Mouse (Mus musculus) large intestine, adult 2 months (tissue): Measurements from ENCODE around the gene Slc1a4. TPM values are rescaled to one million over a fixed set of nuclear protein-coding genes. Genes with fewer than 3 reads are reported as not detected.

Source experiments
- DNase-seq: peaks from one replicate; pipeline ENCODE4 v3.0.0-alpha.2; 2012; ENCODE audit warnings: low read depth, low spot score
- WGBS: fragments of 180-500 bp; shearing (Covaris S2); methylation state at CpG from one replicate; pipeline ENCODE4 v1.1.7; 2018; 5-methylcytosine and 5-hydroxymethylcytosine counted together
- polyA plus RNA-seq: library from polyadenylated mRNA; depleted of rRNA; stranded (reverse); fragments of >200 nt; gene quantifications from 2 replicates; pipeline ENCODE4 v1.2.3, GENCODE M21; 2012; rRNA removed

Slc1a4 gene
- 5.7 and 6.2 TPM in 2 replicates for polyA plus RNA-seq

GRCm38 (mm10) chr11:20332561-20333514 is at the start of gene Slc1a4:
TSS of gene Slc1a4 (minus strand) at chr11:20332713.
- DNase-seq, result peak; percentile 96
- under 1% methylated on average over 48 of the region's 48 CpGs for WGBS

- WGBS, result 45% methylated on average over 4 of the region's 4 CpGs
- DNase-seq, result no peak
These were observed 47.6 kb upstream of the Slc1a4 start for GRCm38 (mm10) chr11:20380106-20380505.

DNA sequence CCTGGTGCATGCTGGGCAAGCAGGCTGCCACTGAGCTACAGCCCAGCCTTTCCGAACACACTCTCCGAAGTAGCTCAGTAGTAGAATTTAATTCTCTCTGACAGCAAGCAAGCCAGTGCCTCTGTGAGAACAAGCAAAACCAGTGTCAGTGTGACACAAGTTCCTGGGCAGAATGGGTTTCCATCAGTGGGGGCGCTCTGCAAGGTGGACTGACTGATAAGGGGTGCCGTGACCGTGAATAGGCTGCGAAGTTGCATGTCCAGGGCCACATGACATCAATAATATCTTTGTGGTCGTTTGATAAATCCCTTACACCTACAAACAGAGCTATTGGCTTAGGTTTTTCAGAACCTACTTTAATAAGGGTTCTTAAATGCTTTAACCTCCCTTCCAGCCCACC is 44.1 kb upstream of the Slc1a4 start:
- WGBS, result 92% methylated on average over 7 of the region's 7 CpGs
- DNase-seq, result no peak

DNA sequence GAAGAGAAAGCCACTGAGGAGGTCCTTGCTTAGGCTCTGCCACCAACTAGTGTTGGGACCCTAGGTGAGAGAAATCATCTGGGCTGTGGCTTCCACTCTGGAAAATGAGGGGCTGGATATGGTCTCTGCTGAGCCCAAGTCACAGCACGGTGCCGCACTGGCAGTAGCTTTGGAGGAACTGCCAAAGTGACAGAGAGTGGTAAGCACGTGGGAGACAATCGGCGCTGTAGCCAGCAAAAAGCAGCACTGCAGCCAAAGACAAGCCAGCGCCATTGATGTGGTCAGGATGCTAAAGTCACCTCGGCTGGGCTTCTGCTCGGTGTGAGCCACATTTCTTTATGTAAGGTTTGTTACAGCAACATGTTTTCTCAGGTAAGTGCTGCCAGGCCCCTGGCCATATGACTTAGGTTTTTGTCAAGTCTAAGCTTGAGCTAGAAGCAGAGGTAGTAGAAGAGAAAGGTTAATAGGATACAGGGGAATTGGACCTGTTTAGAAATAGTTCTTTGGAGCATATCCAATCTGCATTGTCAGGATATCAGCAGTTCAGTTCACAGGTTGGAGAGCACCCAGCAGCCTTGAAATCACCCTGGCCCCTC is 40.2 kb upstream of the Slc1a4 start:
- DNase-seq, result no peak
- WGBS, result 94% methylated on average over 8 of the region's 8 CpGs

DNA sequence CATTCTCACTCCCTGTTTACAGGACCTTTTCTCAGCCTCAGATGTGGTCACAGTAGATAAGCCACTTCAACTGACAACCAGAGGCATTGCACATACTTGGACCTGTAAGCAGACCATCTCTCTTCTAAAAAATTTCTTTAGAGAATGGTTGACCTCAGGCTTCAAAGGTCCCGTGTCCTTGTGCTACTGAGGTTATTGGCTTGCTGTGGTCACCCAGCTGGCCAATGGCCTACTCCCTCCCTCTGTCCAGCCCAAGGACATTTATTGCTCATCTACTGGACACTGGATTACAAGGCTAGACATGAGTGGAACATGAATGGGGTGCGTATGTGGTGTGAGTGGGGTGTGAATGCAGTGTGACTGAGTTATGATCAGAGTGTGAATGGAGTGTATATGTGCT is 38.0 kb upstream of the Slc1a4 start:
- WGBS, result 84% methylated on average over 2 of the region's 2 CpGs

DNA sequence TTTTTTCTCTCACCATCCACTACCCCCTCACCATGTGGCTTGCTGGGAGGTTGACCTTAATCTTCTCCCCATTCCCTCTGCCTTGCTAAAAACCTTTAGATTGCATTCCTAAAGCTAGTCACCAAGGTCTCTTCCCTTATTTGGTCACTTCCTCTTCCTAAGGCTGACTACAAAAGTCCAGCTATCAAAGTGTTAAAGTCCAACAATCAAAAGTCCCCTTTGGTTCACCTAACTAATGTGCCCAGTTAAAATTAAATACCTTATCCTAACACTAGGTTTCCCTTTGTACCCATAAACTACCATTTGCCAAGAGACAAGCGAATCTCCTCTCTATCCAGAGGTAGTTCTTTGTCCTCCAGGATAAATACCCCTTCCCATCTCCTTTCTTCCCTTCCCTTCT is 33.9 kb upstream of the Slc1a4 start:
- DNase-seq, result no peak
- WGBS, result 67% methylated on average over 1 of the region's 1 CpGs

More for the DNA sequence above, 38.0 kb upstream of the Slc1a4 start:
- no peak for DNase-seq

- no peak for DNase-seq
- WGBS, result 32% methylated on average over 3 of the region's 3 CpGs
These were observed 28.8 kb upstream of the Slc1a4 start for GRCm38 (mm10) chr11:20361354-20361753.

GRCm38 (mm10) chr11:20357684-20358447 is 25.4 kb upstream of the Slc1a4 start:
- DNase-seq, result no peak
- WGBS, result 75% methylated on average over 9 of the region's 9 CpGs

- DNase-seq, result no peak
- 85% methylated on average over 2 of the region's 2 CpGs for WGBS
These were observed 16.0 kb upstream of the Slc1a4 start for GRCm38 (mm10) chr11:20348466-20348865.

DNA sequence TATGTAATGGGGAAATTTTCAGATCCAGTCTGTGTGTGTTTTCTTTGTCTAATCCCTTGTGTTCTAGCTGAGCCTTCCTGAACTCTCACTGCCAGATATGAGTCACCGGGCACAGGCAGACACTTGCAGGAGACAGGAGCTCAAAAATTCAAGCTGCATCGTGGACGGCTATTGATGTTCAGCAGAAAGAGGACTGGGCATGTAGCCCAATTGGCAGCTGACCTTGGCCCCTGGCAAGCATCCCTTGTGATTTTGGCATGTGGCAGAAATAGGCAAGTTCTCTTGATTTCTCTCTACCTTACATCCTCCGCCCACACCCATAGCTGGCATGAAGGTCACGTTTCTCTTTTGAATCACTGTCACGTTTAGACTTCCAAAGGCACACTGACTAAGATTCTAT is 15.0 kb upstream of the Slc1a4 start:
- no peak for DNase-seq
- 20% methylated on average over 6 of the region's 6 CpGs for WGBS

DNA sequence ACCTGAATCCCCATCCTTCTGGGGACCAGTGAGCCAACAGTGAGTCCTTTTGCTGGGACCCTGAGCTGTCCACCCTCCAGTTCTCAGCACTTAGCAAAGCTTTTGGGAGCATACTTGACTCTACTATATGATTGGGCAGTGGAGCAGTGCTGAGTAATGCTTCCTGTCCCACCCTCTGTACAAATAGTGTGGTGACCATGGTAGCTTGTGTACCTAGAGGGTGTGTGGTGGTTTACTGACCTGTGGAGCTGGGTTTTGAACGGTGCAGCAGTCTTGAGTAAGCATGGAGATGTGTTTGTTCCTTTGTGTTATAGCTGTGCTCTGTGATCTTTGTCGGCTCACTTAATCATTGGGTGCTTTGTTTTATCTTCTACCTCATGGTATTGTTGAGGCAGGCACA is 13.9 kb upstream of the Slc1a4 start:
- peak; percentile 83 for DNase-seq
- WGBS, result 32% methylated on average over 2 of the region's 2 CpGs

DNA sequence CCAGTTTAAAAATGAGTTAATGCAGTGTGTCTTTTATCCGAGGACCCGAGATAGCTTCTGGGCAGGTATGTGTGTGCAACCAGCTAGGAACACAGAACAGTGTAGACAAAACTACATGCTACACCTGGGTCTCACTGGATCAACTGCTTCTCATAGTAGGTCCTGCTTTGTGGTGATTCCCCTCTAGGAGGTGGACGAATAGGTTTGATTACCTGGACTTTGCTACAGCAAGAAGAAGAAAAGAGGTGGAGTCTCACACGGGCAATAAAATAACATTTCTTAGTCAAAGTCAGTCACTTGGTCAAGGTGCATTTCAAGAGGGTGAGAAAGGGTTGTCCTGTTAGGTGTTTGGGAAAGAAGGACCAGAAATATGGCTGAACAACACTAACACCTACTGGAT is 11.4 kb upstream of the Slc1a4 start:
- DNase-seq, result no peak
- WGBS, result 43% methylated on average over 4 of the region's 4 CpGs

- DNase-seq, result no peak
- 68% methylated on average over 1 of the region's 1 CpGs for WGBS
These were observed 9.1 kb upstream of the Slc1a4 start for GRCm38 (mm10) chr11:20341598-20341997.

DNA sequence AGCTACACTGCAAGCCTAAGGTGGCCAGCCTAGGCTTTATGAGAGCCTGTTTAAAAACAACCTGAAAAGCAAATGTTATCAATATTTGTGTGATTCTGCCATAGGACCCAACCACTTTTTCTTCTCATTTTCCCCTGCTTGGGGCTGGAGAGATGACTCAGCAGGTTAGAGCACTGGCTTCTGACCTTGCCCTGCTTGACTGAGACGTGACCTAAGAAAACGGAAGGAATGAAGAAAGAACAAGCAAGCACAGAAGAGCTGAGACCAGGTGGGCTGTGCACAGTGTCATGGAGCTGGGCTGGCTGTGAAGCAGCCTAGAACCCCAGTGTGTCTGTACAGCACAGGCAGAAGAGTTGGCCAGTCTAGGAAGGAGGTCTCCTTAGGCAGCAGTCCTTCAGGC is 6.2 kb upstream of the Slc1a4 start:
- 68% methylated on average over 2 of the region's 2 CpGs for WGBS
- DNase-seq, result no peak

DNA sequence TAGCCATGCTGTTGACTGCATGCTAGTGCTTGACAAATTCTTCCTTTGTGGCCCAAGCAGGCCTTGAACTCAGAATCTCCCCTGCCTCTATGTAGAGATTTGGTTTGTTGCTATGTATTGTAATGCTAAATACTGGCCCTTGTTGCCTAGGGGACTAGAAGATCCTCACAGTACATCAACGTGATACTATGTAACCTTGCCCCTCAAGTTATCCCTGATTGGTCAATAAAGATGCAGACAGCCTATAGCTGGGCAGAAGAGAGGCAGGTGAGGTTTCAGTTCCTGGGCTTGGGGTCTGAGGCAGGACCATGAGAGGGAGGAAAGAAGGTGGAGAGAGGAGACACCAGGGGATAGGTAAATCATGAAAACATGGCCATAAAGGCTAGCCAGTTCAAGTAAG is 1.8 kb upstream of the Slc1a4 start:
- DNase-seq, result no peak

DNA sequence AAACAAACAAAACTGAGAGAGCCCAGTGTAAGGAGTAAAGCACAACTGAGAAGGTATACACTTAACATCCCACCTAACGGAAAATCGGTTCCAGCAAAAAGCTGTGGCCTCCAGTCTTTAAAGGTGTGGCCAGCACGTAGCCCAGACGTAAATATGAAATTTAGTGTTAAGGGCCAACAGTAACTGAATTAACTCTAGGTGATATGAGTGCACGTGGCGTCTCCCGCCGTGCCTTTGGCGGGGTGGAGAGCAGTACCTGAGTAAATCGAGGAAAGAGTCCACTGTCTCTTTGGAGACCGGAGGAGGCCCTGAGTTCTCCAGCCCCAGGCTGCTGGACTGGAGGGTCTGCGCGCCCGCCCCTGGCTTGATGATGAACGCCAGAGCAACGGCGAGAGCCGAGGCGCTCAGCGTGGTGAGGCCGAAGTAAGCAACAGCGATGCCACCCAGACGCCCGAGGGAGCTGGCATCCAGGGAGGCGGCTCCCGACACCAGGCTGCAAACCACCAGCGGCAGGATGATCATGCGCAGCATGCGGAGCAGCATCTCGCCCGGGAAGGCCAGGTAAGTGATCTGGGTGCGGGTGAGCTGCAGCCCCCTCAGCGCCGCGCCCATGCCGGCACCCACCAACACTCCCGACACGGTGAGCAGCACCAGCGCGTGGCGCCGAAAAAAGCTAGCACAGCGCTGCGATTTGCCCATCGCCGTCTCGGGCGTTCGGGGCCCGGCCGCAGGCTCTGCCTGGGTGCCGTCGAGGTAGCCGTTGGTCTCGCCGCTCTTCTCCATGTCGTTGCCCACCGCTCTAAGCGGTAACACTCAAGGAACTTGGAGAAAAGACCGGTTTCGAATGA is 599 bp downstream of the Slc1a4 start:
- 2% methylated on average over 61 of the region's 61 CpGs for WGBS
- DNase-seq, result no peak

More for the DNA sequence above, 1.8 kb upstream of the Slc1a4 start:
- whole genome bisulfite sequencing, result 53% methylated on average over 1 of the region's 1 CpGs

DNA sequence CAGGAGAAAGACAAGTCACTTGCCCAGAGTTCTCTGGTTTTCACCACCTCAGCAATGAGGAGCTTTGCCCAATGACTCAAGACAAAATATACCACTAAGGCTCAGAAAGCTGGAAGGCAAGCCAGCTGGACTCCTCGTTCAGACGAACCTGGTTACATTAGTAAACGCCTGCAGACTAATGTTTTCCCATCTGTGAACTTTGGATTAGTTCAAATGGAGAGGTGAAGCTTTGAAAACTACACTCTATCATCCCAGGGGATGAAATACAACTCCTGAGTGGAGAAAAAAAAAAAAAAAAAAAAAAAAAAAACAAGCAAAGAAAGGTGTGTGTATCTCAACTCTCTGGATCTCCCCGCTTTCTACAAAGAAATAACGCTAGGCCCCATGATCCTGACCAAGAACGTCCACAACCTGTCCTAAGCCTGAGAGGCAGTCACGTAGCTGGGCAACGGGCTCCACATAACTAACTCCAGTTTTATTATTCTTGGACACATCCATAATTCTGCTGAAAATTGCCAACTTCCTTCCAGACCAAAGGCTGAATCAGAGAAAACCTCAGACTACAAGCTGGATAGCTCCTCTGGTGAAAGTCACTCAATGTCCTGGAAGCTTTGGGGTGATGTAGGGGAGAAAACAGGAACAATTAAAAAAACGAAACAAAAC is 1.4 kb downstream of the Slc1a4 start:
- DNase-seq, result no peak

GRCm38 (mm10) chr11:20329711-20330110 is 2.8 kb downstream of the Slc1a4 start:
- no peak for DNase-seq
- 43% methylated on average over 5 of the region's 5 CpGs for WGBS

More for the DNA sequence above, 1.4 kb downstream of the Slc1a4 start:
- WGBS, result 22% methylated on average over 9 of the region's 9 CpGs

DNA sequence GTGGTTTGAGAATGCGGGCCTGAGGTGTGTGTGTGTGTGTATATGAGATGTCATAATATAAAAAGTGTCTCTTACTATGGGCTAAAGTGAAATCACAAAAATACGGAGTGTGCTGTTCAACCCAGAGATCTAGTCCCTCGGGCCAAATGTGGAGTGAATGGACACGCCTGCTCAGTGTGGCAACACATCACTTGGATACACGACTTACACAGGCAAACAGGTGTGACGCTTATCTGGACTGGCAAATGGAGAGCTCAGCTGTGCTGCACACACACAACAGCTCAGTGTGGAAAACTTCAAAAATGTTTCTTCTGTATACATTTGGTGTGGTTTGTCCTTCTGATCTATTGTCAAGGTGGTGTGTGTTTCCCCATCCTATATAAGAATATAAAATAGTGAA is 3.7 kb downstream of the Slc1a4 start:
- no peak for DNase-seq
- 56% methylated on average over 6 of the region's 6 CpGs for WGBS
